Mouse (Mus musculus) ES-CJ7 (cell line): ENCODE data around the gene Iqcg.

ENCODE experiments used
- DNase-seq: peaks from one replicate; pipeline ENCODE4 v3.0.0; 2011; ENCODE audit warnings: low read depth, low spot score

Gene Iqcg

DNA sequence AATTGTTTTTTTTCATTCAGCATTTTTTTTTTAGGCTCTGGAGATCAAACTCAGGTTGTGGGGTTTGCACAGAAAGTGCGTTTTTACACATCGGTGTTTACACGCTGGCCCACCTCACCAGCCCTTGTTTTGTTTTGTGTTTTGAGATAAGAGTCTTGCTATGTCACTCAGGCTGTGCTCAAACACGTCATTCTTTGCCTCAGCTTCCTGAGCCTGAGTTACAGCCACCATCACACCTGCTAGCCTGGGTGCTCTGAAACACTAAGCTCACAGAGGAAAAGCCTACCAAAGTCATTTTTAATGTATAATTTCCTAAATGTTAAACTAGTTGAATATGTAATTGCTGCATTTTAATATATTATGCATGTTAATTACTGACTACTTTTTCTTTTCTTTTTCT is 74.6 kb downstream of the Iqcg start:
- no peak for DNase-seq

DNA sequence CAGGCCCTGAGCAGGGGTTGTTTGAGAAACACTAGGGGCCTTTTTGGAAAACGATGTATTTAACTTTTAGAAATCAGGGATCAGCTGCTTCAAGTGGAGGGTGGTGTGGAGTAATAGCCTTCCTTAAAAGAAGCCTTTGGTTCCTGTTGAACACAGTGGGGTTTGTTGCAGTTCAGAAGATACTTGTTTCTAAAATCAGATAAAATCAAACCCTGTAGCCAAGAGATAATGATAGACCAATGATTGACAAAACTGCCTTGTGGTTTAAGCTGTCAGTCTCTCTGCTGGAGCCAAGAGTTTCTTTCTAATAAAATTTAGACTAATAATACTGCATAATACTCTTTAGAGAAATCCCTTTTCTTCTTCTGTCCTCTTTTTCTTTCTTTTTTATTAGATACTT is 75.8 kb downstream of the Iqcg start:
- DNase-seq: no peak

DNA sequence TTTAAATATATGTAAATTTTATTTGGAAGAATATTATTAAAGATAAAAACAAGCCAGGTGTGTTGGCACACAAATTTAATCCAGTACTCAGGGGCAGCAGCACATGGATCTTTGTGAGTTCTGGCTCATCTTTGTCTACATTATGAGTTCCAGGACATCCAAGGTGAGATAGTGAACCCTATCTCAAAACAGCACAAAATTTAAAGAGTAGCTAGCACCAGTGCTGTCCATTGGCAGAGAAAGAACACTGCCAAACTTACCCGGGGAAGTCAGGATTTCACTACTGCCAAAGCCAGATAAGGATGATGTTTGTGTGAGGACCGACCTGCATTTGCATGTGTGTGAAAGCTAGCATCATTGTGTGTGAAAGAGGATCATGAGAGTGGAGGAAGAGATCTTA is 83.0 kb downstream of the Iqcg start:
- DNase-seq: no peak

DNA sequence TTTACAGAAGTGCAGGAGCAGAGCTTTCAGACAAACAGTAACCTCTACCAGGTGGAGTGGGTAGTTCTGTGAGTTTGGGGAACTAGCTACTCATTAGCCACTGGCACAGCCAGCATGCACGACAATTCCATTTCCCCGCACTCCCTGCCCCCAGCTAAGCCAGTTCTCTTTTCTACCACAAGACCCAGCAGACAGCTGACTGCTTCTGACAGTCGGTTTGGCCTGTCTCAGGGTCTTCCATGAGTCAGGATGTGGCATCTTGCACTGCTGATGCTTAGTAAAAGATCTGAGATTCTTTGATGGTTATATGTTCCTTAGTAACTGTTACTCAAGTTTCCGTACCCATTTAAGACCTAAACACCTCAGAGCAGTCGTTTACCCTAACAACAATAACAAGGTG is 83.5 kb downstream of the Iqcg start:
- no peak for DNase-seq
